Mouse (Mus musculus): ENCODE results near the gene Cers3. TPM values are rescaled to one million over a fixed set of nuclear protein-coding genes. Genes with fewer than 3 reads are reported as not detected.

The Cers3 gene
- total and polyA plus RNA-seq, 2 experiments from 2014 or later = 0.77 to 0.81 TPM

GRCm38 (mm10) chr7:66796909-66797308 lies 53.6 kb downstream of the Cers3 start:
- H3K36me3 ChIP-seq (ENCODE audit: insufficient read depth) = no peaks in the 10 kb centered on the region
- H3K27me3 ChIP-seq (ENCODE audit: insufficient read depth, low read length) = no peaks in the 10 kb centered on the region
- H3K4me2 ChIP-seq (ENCODE audit: low read depth) = no peak overlapping the region
- no peak overlapping the region for H3K27ac ChIP-seq (ENCODE audit: low read depth, low read length)
- 0 out of 2 replicates have a peak, but pooled peaks cover 5% of the 10 kb centered on the region for H3K4me1 ChIP-seq (ENCODE audit: insufficient read depth)
- 20% methylated on average over 1 of the region's 1 CpGs for WGBS
- no peak overlapping the region for H3K9ac ChIP-seq
- H3K9me3 ChIP-seq (ENCODE audit: low read length) = no peaks in the 10 kb centered on the region
- H3K4me3 ChIP-seq (ENCODE audit: low read depth, low read length) = no peak overlapping the region
- TF ChIP-seq CTCF (IDR thresholded peaks at IDR 0.05; ENCODE audit: low read depth) = no peak
- no peak for DNase-seq
- no peak for ATAC-seq

- WGBS = 98% methylated on average over 1 of the region's 1 CpGs
- no peak for DNase-seq
- ATAC-seq = no peak
- Histone ChIP-seq H3K27me3 (ENCODE audit: insufficient read depth, low read length) (no peaks in the 10 kb centered on the region), H3K9me3 (ENCODE audit: low read length) (no peaks in the 10 kb centered on the region), H3K27ac (ENCODE audit: low read depth, low read length) (no peak overlapping the region), H3K9ac (no peak overlapping the region), H3K4me1 (ENCODE audit: insufficient read depth) (0 out of 2 replicates have a peak, but pooled peaks cover 5% of the 10 kb centered on the region), H3K4me2 (ENCODE audit: low read depth) (no peak overlapping the region), H3K36me3 (ENCODE audit: insufficient read depth) (no peaks in the 10 kb centered on the region), H3K4me3 (ENCODE audit: low read depth, low read length) (no peak overlapping the region)
- TF ChIP-seq CTCF (IDR thresholded peaks at IDR 0.05; ENCODE audit: low read depth) = no peak
Measured at GRCm38 (mm10) chr7:66797345-66797744, 54.0 kb downstream of the Cers3 start.

- Histone ChIP-seq H3K4me1 (ENCODE audit: insufficient read depth) (peaks cover 11% of the 10 kb centered on the region; the same call in 1 of the 2 replicates), H3K9me3 (ENCODE audit: low read length) (no peaks in the 10 kb centered on the region), H3K27me3 (ENCODE audit: insufficient read depth, low read length) (no peaks in the 10 kb centered on the region), H3K4me3 (ENCODE audit: low read depth, low read length) (no peak overlapping the region), H3K36me3 (ENCODE audit: insufficient read depth) (no peaks in the 10 kb centered on the region), H3K27ac (ENCODE audit: low read depth, low read length) (no peak overlapping the region; the same call in 1 of the 2 replicates), H3K9ac (no peak overlapping the region), H3K4me2 (ENCODE audit: low read depth) (no peak overlapping the region)
- no peak for TF ChIP-seq CTCF (IDR thresholded peaks at IDR 0.05; ENCODE audit: low read depth)
- DNase-seq = no peak
- WGBS = 43% methylated on average over 5 of the region's 5 CpGs
- peak; percentile 34; the same call in 1 of the 2 replicates for ATAC-seq
Measured at GRCm38 (mm10) chr7:66798826-66799225, 55.5 kb downstream of the Cers3 start.

GRCm38 (mm10) chr7:66800784-66801183 lies 57.5 kb downstream of the Cers3 start:
- Histone ChIP-seq H3K27ac (ENCODE audit: low read depth, low read length) (no peak overlapping the region), H3K4me2 (ENCODE audit: low read depth) (no peak overlapping the region), H3K9me3 (ENCODE audit: low read length) (no peaks in the 10 kb centered on the region), H3K4me1 (ENCODE audit: insufficient read depth) (peaks cover 12% of the 10 kb centered on the region; the same call in 1 of the 2 replicates), H3K9ac (no peak overlapping the region), H3K36me3 (ENCODE audit: insufficient read depth) (no peaks in the 10 kb centered on the region), H3K4me3 (ENCODE audit: low read depth, low read length) (no peak overlapping the region), H3K27me3 (ENCODE audit: insufficient read depth, low read length) (no peaks in the 10 kb centered on the region)
- TF ChIP-seq CTCF (IDR thresholded peaks at IDR 0.05; ENCODE audit: low read depth) = no peak
- ATAC-seq (no peak), DNase-seq (no peak)
- WGBS = 65% methylated on average over 5 of the region's 5 CpGs

DNA sequence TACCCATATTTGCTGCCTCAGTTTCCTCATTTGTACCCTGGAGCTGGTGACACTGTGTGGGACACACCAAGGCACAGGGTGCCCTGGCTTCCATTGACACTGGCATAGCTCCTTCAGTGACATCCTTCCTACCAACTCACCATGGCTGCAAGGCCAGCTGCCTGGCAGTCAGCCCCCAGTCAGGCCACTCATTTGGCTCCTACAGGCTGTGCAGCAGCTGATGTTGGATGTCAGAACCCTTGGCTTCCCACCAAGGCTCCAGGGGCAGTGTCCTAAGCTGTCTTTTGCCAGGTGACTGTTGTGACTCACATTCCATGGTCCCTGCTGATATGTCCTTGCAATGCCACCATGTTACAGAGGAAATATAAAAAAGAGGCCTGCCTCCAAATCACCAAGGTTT lies 58.5 kb downstream of the Cers3 start:
- H3K36me3 ChIP-seq (ENCODE audit: insufficient read depth) = no peaks in the 10 kb centered on the region
- no peak for ATAC-seq
- no peak for DNase-seq
- no peaks in the 10 kb centered on the region for H3K9me3 ChIP-seq (ENCODE audit: low read length)
- no peak overlapping the region for H3K27ac ChIP-seq (ENCODE audit: low read depth, low read length)
- H3K4me3 ChIP-seq (ENCODE audit: low read depth, low read length) = no peak overlapping the region
- H3K4me2 ChIP-seq (ENCODE audit: low read depth) = no peak overlapping the region
- no peak for TF ChIP-seq CTCF (IDR thresholded peaks at IDR 0.05; ENCODE audit: low read depth)
- H3K9ac ChIP-seq = no peak overlapping the region
- H3K4me1 ChIP-seq (ENCODE audit: insufficient read depth) = peaks cover 12% of the 10 kb centered on the region; the same call in 1 of the 2 replicates
- H3K27me3 ChIP-seq (ENCODE audit: insufficient read depth, low read length) = no peaks in the 10 kb centered on the region

- TF ChIP-seq CTCF (IDR thresholded peaks at IDR 0.05; ENCODE audit: low read depth) = no peak
- Histone ChIP-seq H3K9me3 (ENCODE audit: low read length) (no peaks in the 10 kb centered on the region), H3K4me1 (ENCODE audit: insufficient read depth) (peaks cover 10% of the 10 kb centered on the region; the same call in 1 of the 2 replicates), H3K27ac (ENCODE audit: low read depth, low read length) (no peak overlapping the region), H3K9ac (no peak overlapping the region), H3K27me3 (ENCODE audit: insufficient read depth, low read length) (no peaks in the 10 kb centered on the region), H3K36me3 (ENCODE audit: insufficient read depth) (no peaks in the 10 kb centered on the region), H3K4me3 (ENCODE audit: low read depth, low read length) (no peak overlapping the region), H3K4me2 (ENCODE audit: low read depth) (no peak overlapping the region)
- ATAC-seq (no peak), DNase-seq (no peak)
- 44% methylated on average over 5 of the region's 5 CpGs for WGBS
Measured at GRCm38 (mm10) chr7:66803798-66804197, 60.5 kb downstream of the Cers3 start.

GRCm38 (mm10) chr7:66806801-66807200 lies 63.5 kb downstream of the Cers3 start:
- H3K4me3 ChIP-seq (ENCODE audit: low read depth, low read length) = no peak overlapping the region
- no peak for TF ChIP-seq CTCF (IDR thresholded peaks at IDR 0.05; ENCODE audit: low read depth)
- no peak overlapping the region for H3K9ac ChIP-seq
- DNase-seq (no peak), ATAC-seq (no peak)
- H3K9me3 ChIP-seq (ENCODE audit: low read length) = no peaks in the 10 kb centered on the region
- H3K27me3 ChIP-seq (ENCODE audit: insufficient read depth, low read length) = no peaks in the 10 kb centered on the region
- H3K36me3 ChIP-seq (ENCODE audit: insufficient read depth) = no peaks in the 10 kb centered on the region
- H3K4me2 ChIP-seq (ENCODE audit: low read depth) = no peak overlapping the region
- H3K27ac ChIP-seq (ENCODE audit: low read depth, low read length) = no peak overlapping the region
- WGBS = 72% methylated on average over 3 of the region's 3 CpGs
- H3K4me1 ChIP-seq (ENCODE audit: insufficient read depth) = peaks cover 7% of the 10 kb centered on the region; the same call in 1 of the 2 replicates
